Mouse (Mus musculus) C2C12 (cell line): Measurements from ENCODE around the gene Acot4. TPM values are rescaled to one million over a fixed set of nuclear protein-coding genes. Genes with fewer than 3 reads are reported as not detected.

Experiments used
- H3K27me3 ChIP-seq: one replicate; pipeline ENCODE4 v1.6.1; 2011; ENCODE audit not compliant: control insufficient read depth, insufficient read depth, insufficient read length
- H3K36me3 ChIP-seq: one replicate; pipeline ENCODE4 v1.6.1; 2011; ENCODE audit not compliant: control insufficient read depth, insufficient read depth
- H3K4me3 ChIP-seq: one replicate; pipeline ENCODE4 v1.5.1; 2011; ENCODE audit warnings: mild to moderate bottlenecking, control low read depth; ENCODE audit not compliant: poor library complexity, insufficient read depth, severe bottlenecking
- H3K79me2 ChIP-seq: one replicate; pipeline ENCODE4 v1.6.1; 2011; ENCODE audit not compliant: control insufficient read depth, insufficient read depth
- H3K79me3 ChIP-seq: one replicate; pipeline ENCODE4 v1.6.1; 2011; ENCODE audit warnings: low read depth, control low read depth
- H3ac ChIP-seq: one replicate; pipeline ENCODE3; 2011; ENCODE audit warnings: low read depth; ENCODE audit not compliant: control insufficient read depth, insufficient read length
- CEBPB ChIP-seq: IDR thresholded peaks from one replicate; pipeline ENCODE4 v1.6.1; 2011; ENCODE audit warnings: low read depth, mild to moderate bottlenecking, control low read depth, moderate library complexity
- CTCF ChIP-seq: IDR thresholded peaks from one replicate; pipeline ENCODE4 v1.5.1; 2011; ENCODE audit not compliant: control insufficient read depth, insufficient read depth, insufficient read length
- FOSL1 ChIP-seq: IDR thresholded peaks from one replicate; pipeline ENCODE4 v1.8.0; 2011; ENCODE audit warnings: mild to moderate bottlenecking, low read length; ENCODE audit not compliant: poor library complexity, insufficient read depth, severe bottlenecking
- MAX ChIP-seq: IDR thresholded peaks from one replicate; pipeline ENCODE4 v1.6.1; 2011; ENCODE audit warnings: mild to moderate bottlenecking, control low read depth
- MYOD1 ChIP-seq: IDR thresholded peaks from one replicate; pipeline ENCODE4 v1.6.1; 2011; ENCODE audit warnings: low read depth; ENCODE audit not compliant: control insufficient read depth, insufficient read length
- MYOG ChIP-seq: IDR thresholded peaks from one replicate; pipeline ENCODE4 v1.6.1; 2011; ENCODE audit not compliant: control insufficient read depth, insufficient read length; ENCODE audit errors: extremely low read depth
- USF1 ChIP-seq: IDR thresholded peaks from one replicate; pipeline ENCODE4 v1.6.1; 2011; ENCODE audit warnings: low read depth, mild to moderate bottlenecking, control low read depth, moderate library complexity
- polyA plus RNA-seq: library from polyadenylated mRNA; unstranded; fragments of >200 nt; fragmentation: generic; extraction: Trizol; gene quantifications from one replicate; pipeline ENCODE4 v1.2.1, GENCODE M21; 2012; ENCODE audit warnings: missing spikeins

The Acot4 gene
- polyA plus RNA-seq, 1 experiment, result under 0.01 TPM

GRCm38 (mm10) chr12:84053173-84053572 is 15.0 kb downstream of the Acot4 start:
- Histone ChIP-seq H3ac (no peak overlapping the region), H3K79me3 (no peaks in the 10 kb centered on the region), H3K4me3 (no peak overlapping the region), H3K27me3 (peaks cover 3% of the 10 kb centered on the region), H3K79me2 (no peaks in the 10 kb centered on the region), H3K36me3 (no peaks in the 10 kb centered on the region)
- no peak for TF ChIP-seq MAX
- no peak for TF ChIP-seq CTCF
- no peak for TF ChIP-seq MYOG
- TF ChIP-seq MYOD1, result no peak
- TF ChIP-seq USF1, result no peak
- TF ChIP-seq FOSL1, result no peak

DNA sequence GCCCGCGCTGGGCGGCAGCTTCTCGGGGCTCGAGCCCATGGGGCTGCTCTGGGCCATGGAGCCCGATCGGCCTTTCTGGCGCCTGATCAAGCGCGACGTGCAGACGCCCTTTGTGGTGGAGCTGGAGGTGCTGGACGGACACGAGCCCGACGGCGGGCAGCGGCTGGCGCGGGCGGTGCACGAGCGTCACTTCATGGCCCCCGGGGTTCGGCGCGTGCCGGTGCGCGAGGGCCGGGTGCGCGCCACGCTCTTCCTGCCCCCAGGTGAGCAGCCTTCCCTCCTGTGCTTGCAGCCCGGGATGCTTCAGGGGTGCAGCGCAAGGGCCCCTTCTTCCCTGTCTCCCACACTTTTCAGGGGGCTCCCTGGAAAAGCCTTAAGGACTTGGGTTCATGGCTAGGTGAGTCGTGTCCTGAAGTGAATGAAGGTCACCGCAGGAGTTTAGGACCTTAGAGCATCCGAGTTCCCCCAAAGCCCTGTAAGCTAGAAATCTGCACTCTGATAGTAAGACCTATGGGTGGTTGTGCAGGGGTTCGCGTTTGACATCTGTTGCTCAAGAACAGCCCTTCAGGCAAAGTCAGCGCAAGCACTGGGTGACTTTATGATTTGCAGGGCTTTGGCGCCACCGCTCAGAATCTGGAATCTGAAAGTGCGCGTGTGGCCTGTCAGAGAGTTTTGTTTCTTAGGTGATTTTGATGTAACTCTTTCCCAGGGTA is 15.7 kb downstream of the Acot4 start:
- Histone ChIP-seq H3K4me3 (no peak overlapping the region), H3K79me3 (no peaks in the 10 kb centered on the region), H3K27me3 (peaks cover 3% of the 10 kb centered on the region), H3K36me3 (no peaks in the 10 kb centered on the region), H3K79me2 (no peaks in the 10 kb centered on the region), H3ac (no peak overlapping the region)
- TF ChIP-seq CTCF (no peak), FOSL1 (no peak), USF1 (no peak), CEBPB (no peak), MYOD1 (no peak), MAX (no peak), MYOG (no peak)

DNA sequence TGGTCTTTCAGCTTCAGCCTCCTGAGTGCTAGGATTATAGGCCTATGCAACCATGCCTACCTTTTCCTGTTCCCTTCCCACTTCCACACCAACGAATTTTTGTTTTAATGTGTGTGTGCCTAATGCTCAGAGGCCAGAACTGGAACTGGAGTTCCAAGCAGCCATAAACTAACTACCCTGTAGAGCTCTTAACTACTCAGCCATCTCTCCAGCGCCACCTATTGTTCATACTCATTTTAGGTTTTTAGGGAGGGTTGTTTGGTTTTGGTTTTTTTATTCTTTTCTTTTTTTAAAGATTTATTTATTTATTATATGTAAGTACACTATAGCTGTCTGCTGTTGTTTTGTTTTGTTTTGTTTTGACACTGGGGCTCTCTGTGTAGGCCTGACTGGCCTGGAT is 22.8 kb downstream of the Acot4 start:
- no peaks in the 10 kb centered on the region for H3K79me3 ChIP-seq
- TF ChIP-seq CTCF (no peak), MYOG (no peak), CEBPB (no peak)

GRCm38 (mm10) chr12:84062336-84062735 is 24.2 kb downstream of the Acot4 start:
- Histone ChIP-seq H3K27me3 (peaks cover 10% of the 10 kb centered on the region), H3K79me3 (no peaks in the 10 kb centered on the region), H3ac (no peak overlapping the region), H3K4me3 (no peak overlapping the region), H3K36me3 (no peaks in the 10 kb centered on the region), H3K79me2 (no peaks in the 10 kb centered on the region)
- no peak for TF ChIP-seq MYOG
- no peak for TF ChIP-seq USF1
- no peak for TF ChIP-seq MAX
- no peak for TF ChIP-seq FOSL1
- TF ChIP-seq MYOD1, result no peak
- TF ChIP-seq CTCF, result no peak
- TF ChIP-seq CEBPB, result no peak

More for the DNA sequence above, 22.8 kb downstream of the Acot4 start:
- Histone ChIP-seq H3ac (no peak overlapping the region), H3K36me3 (no peaks in the 10 kb centered on the region), H3K4me3 (no peak overlapping the region), H3K79me2 (no peaks in the 10 kb centered on the region), H3K27me3 (peaks cover 8% of the 10 kb centered on the region)

DNA sequence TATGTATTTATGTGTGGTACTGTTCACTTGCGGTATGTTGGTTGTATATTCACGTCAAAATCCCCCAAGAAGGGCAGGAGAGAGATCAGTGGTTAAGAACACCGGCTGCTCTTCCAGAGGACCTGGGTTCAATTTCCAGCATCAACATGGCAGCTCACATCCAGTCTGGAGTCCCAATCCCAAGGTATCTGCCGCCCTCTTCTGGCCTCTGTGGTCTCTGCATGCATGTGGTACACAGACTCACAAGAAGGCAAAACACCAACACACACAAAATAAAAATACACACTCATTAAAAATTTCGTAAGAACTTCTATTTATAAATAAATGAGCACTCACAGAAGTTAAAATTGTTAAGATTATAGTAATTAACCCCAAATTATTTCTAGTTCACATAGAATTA is 25.0 kb downstream of the Acot4 start:
- no peak overlapping the region for H3K4me3 ChIP-seq
- H3K79me3 ChIP-seq, result no peaks in the 10 kb centered on the region
- no peaks in the 10 kb centered on the region for H3K36me3 ChIP-seq
- H3K27me3 ChIP-seq, result peaks cover 9% of the 10 kb centered on the region
- H3ac ChIP-seq, result no peak overlapping the region
- no peak for TF ChIP-seq MAX
- TF ChIP-seq USF1, result no peak
- TF ChIP-seq MYOD1, result no peak
- TF ChIP-seq CTCF, result no peak
- TF ChIP-seq MYOG, result no peak
- TF ChIP-seq CEBPB, result no peak
- TF ChIP-seq FOSL1, result no peak
- no peaks in the 10 kb centered on the region for H3K79me2 ChIP-seq

GRCm38 (mm10) chr12:84063833-84064232 is 25.7 kb downstream of the Acot4 start:
- TF ChIP-seq USF1 (no peak), CEBPB (no peak), MAX (no peak), MYOG (no peak), MYOD1 (no peak), CTCF (no peak), FOSL1 (no peak)
- Histone ChIP-seq H3ac (no peak overlapping the region), H3K79me3 (no peaks in the 10 kb centered on the region), H3K27me3 (peaks cover 15% of the 10 kb centered on the region), H3K36me3 (no peaks in the 10 kb centered on the region), H3K79me2 (no peaks in the 10 kb centered on the region), H3K4me3 (no peak overlapping the region)
